In the genomic region with DNA sequence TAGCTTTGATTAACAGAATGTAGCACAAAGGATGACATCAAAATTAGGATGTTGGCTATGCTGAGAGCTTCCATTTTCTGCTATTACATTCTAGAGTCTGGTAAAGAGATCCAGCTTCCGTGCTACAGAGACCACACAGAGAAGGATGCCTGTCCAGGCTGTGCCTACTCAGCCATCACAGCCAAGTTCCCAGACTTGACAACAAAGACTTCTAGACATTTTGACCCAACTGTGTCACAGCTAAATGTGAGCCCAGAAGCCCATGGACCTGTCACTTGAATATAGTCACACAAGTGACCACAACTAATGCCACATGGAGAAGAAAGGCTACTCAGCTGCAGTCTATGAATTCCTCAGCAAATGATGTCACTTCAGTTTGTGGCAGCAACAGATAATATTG, we compare ENCODE assay signal across 20 mouse cellular contexts. TPM values are rescaled to one million over a fixed set of nuclear protein-coding genes. Genes with fewer than 3 reads are reported as not detected.
"Had no signal": no experiment of that assay in that cellular context is flagged by ENCODE, and none has a peak within 500 bp of the region (broad histone marks: within the 10 kb centered on the region; RNA-seq: fewer than 3 reads in every experiment).

No protein-coding gene starts in this region.

- ATAC-seq: liver, postnatal 0 days; midbrain, embryonic 13.5 days; midbrain, embryonic 16.5 days had no signal

- H3K27me3 ChIP-seq: liver, embryonic 15.5 days; megakaryocyte, embryonic 14.5 days; midbrain, embryonic 13.5 days; neural tube, embryonic 12.5 days; stomach, embryonic 15.5 days had no signal

- H3K9me3 ChIP-seq: liver, embryonic 15.5 days; midbrain, embryonic 13.5 days; stomach, embryonic 15.5 days had no signal

- H3K4me2 ChIP-seq: liver, embryonic 15.5 days; midbrain, embryonic 11.5 days; midbrain, embryonic 13.5 days; neural tube, embryonic 12.5 days; stomach, embryonic 15.5 days had no signal

- DNase-seq: liver, postnatal 0 days; lung, adult 2 months; lung, postnatal 10 days; lung, postnatal 36 days; right cerebral cortex, postnatal 14 days; thymus, adult 2 months; thymus, postnatal 25 days; thymus, postnatal 4 days had no signal

- H3K4me1 ChIP-seq: liver, embryonic 15.5 days; megakaryocyte, embryonic 14.5 days; midbrain, embryonic 13.5 days; neural tube, embryonic 12.5 days; stomach, embryonic 15.5 days had no signal

- H3K4me3 ChIP-seq: liver, embryonic 15.5 days; megakaryocyte, embryonic 14.5 days; midbrain, embryonic 13.5 days; neural tube, embryonic 12.5 days; stomach, embryonic 15.5 days had no signal

- H3K27ac ChIP-seq: liver, embryonic 15.5 days; macrophage; midbrain, embryonic 13.5 days; neural tube, embryonic 12.5 days; stomach, embryonic 15.5 days; stomach, postnatal 0 days had no signal

- H3K36me3 ChIP-seq: liver, embryonic 15.5 days; midbrain, embryonic 13.5 days; neural tube, embryonic 12.5 days; stomach, embryonic 15.5 days had no signal

- H3K9ac ChIP-seq: liver, embryonic 15.5 days; liver, postnatal 0 days; midbrain, embryonic 13.5 days; neural tube, embryonic 12.5 days; stomach, embryonic 15.5 days had no signal

RNA-seq across cellular contexts. Expression of a gene that starts 24.6 kb away (rescaled TPM):
- total RNA-seq: megakaryocyte progenitor cell, adult 5-6 weeks; monocyte, adult 5-6 weeks had no signal
- polyA plus RNA-seq: macrophage; spleen, adult 2 months had no signal
